Mouse (Mus musculus) kidney, adult 8-10 months (tissue): ENCODE data around the gene Amigo1.

ENCODE experiments used
- DNase-seq, 2 experiments: peaks; one replicate each; pipeline ENCODE4 v3.0.0; 2022

The Amigo1 gene

GRCm38 (mm10) chr3:108184742-108185141 lies 1.4 kb upstream of the Amigo1 start:
- no peak for DNase-seq

GRCm38 (mm10) chr3:108185460-108186097 lies 556 bp upstream of the Amigo1 start:
- no peak for DNase-seq

GRCm38 (mm10) chr3:108187111-108187795 lies 1.1 kb downstream of the Amigo1 start:
- no peak for DNase-seq

GRCm38 (mm10) chr3:108188716-108189490 lies 2.8 kb downstream of the Amigo1 start:
- no peak for DNase-seq

GRCm38 (mm10) chr3:108189897-108190296 lies 3.8 kb downstream of the Amigo1 start:
- DNase-seq = no peak

- no peak for DNase-seq
These were observed 7.6 kb downstream of the Amigo1 start for GRCm38 (mm10) chr3:108193686-108194085.

GRCm38 (mm10) chr3:108195287-108195686 lies 9.2 kb downstream of the Amigo1 start:
- no peak for DNase-seq

GRCm38 (mm10) chr3:108195941-108196590 lies 9.9 kb downstream of the Amigo1 start:
- DNase-seq = no peak

- DNase-seq = peak in 1 of 2 experiments; percentile 29
These were observed 10.9 kb downstream of the Amigo1 start for GRCm38 (mm10) chr3:108197066-108197497.

GRCm38 (mm10) chr3:108199231-108199630 lies 13.1 kb downstream of the Amigo1 start:
- no peak for DNase-seq

- DNase-seq = peak; percentile 95
These were observed 14.5 kb downstream of the Amigo1 start, which contains the start of gene Cyb561d1 for GRCm38 (mm10) chr3:108200329-108201323. Gene Cyb561d1 (minus strand): TSS chr3:108201212.

GRCm38 (mm10) chr3:108202506-108202905 lies 16.4 kb downstream of the Amigo1 start:
- DNase-seq = no peak

- no peak for DNase-seq
These were observed 17.1 kb downstream of the Amigo1 start for GRCm38 (mm10) chr3:108203212-108203611.

- peak; percentile 70 to 89 for DNase-seq
These were observed 17.6 kb downstream of the Amigo1 start for GRCm38 (mm10) chr3:108203621-108204325.

GRCm38 (mm10) chr3:108204470-108204869 lies 18.3 kb downstream of the Amigo1 start:
- no peak for DNase-seq

- DNase-seq = no peak
These were observed 19.5 kb downstream of the Amigo1 start for GRCm38 (mm10) chr3:108205601-108206000.

GRCm38 (mm10) chr3:108206731-108207375 lies 20.7 kb downstream of the Amigo1 start:
- no peak for DNase-seq

- DNase-seq = no peak
These were observed 22.9 kb downstream of the Amigo1 start for GRCm38 (mm10) chr3:108209001-108209400.

- DNase-seq = no peak
These were observed 23.4 kb downstream of the Amigo1 start for GRCm38 (mm10) chr3:108209536-108209935.

- peak; percentile 93 to 94 for DNase-seq
These were observed 24.0 kb downstream of the Amigo1 start for GRCm38 (mm10) chr3:108209946-108210770.
